In genomic region chr11:106387791-106388216, GRCm38 (mm10) we compare ENCODE assay signal across 8 mouse cellular contexts. TPM values are rescaled to one million over a fixed set of nuclear protein-coding genes. Genes with fewer than 3 reads are reported as not detected.
DNase-seq lines count a peak whose midpoint lies in the region; ATAC-seq lines count a peak whose summit lies in the region.

Gene Icam2, minus strand, starts transcription at chr11:106388075.

- no peaks in the 10 kb centered on the region for H3K27me3 ChIP-seq in kidney, embryonic 14.5 days (ENCODE audit: control insufficient read depth, insufficient read depth, low read length)
- H3K27me3 ChIP-seq in embryonic facial prominence, embryonic 12.5 days = no peaks in the 10 kb centered on the region
- no peaks in the 10 kb centered on the region for H3K27me3 ChIP-seq in hindbrain, embryonic 13.5 days
- no peaks in the 10 kb centered on the region for H3K27me3 ChIP-seq in stomach, embryonic 16.5 days (ENCODE audit: control insufficient read depth, insufficient read depth, low read length)

- no peaks in the 10 kb centered on the region for H3K9me3 ChIP-seq in kidney, embryonic 14.5 days (ENCODE audit: control insufficient read depth, low read length)
- H3K9me3 ChIP-seq in embryonic facial prominence, embryonic 12.5 days = no peaks in the 10 kb centered on the region
- no peaks in the 10 kb centered on the region for H3K9me3 ChIP-seq in hindbrain, embryonic 13.5 days
- H3K9me3 ChIP-seq in stomach, embryonic 16.5 days (replicated peaks; ENCODE audit: control insufficient read depth, low read length) = no peaks in the 10 kb centered on the region

- H3K4me3 ChIP-seq in kidney, embryonic 14.5 days (ENCODE audit: low read length) = no peak within 1 kb of the TSS
- H3K4me3 ChIP-seq in embryonic facial prominence, embryonic 12.5 days = no peak within 1 kb of the TSS
- no peak within 1 kb of the TSS for H3K4me3 ChIP-seq in hindbrain, embryonic 13.5 days
- no peak within 1 kb of the TSS for H3K4me3 ChIP-seq in stomach, embryonic 16.5 days (replicated peaks; ENCODE audit: low read length)

- no peak within 1 kb of the TSS; the same call in 1 of the 2 replicates for H3K27ac ChIP-seq in kidney, embryonic 14.5 days (ENCODE audit: low read depth, low read length)
- no peak within 1 kb of the TSS for H3K27ac ChIP-seq in embryonic facial prominence, embryonic 12.5 days
- no peak within 1 kb of the TSS for H3K27ac ChIP-seq in hindbrain, embryonic 13.5 days
- H3K27ac ChIP-seq in stomach, embryonic 16.5 days (ENCODE audit: low read length) = peak within 1 kb of the TSS; percentile 4; the same call in 1 of the 2 replicates

- no peak within 1 kb of the TSS for H3K4me2 ChIP-seq in kidney, embryonic 14.5 days (replicated peaks; ENCODE audit: low read depth, low read length)
- no peak within 1 kb of the TSS for H3K4me2 ChIP-seq in embryonic facial prominence, embryonic 12.5 days (replicated peaks)
- no peak within 1 kb of the TSS for H3K4me2 ChIP-seq in hindbrain, embryonic 13.5 days
- H3K4me2 ChIP-seq in stomach, embryonic 16.5 days (ENCODE audit: low read depth, low read length) = no peak within 1 kb of the TSS

- peaks cover 8% of the 10 kb centered on the region; the same call in 1 of the 2 replicates for H3K4me1 ChIP-seq in kidney, embryonic 14.5 days (ENCODE audit: control insufficient read depth, insufficient read depth, low read length)
- H3K4me1 ChIP-seq in embryonic facial prominence, embryonic 12.5 days = peaks cover 10% of the 10 kb centered on the region; the same call in 1 of the 2 replicates
- no peaks in the 10 kb centered on the region for H3K4me1 ChIP-seq in hindbrain, embryonic 13.5 days (replicated peaks)
- H3K4me1 ChIP-seq in stomach, embryonic 16.5 days (ENCODE audit: control insufficient read depth, insufficient read depth, low read length) = no peaks in the 10 kb centered on the region; the same call in 1 of the 2 replicates

- 75% methylated on average over 6 of the region's 6 CpGs for WGBS in kidney, embryonic 14.5 days
- WGBS in embryonic facial prominence, embryonic 12.5 days = 61% methylated on average over 6 of the region's 6 CpGs
- WGBS in hindbrain, embryonic 13.5 days = 79% methylated on average over 6 of the region's 6 CpGs
- WGBS in stomach, embryonic 16.5 days = 64% methylated on average over 6 of the region's 6 CpGs

- H3K9ac ChIP-seq in kidney, embryonic 14.5 days (ENCODE audit: low read depth, low read length) = no peak within 1 kb of the TSS
- no peak within 1 kb of the TSS for H3K9ac ChIP-seq in embryonic facial prominence, embryonic 12.5 days
- no peak within 1 kb of the TSS for H3K9ac ChIP-seq in hindbrain, embryonic 13.5 days
- H3K9ac ChIP-seq in stomach, embryonic 16.5 days (ENCODE audit: low read length) = no peak within 1 kb of the TSS

- H3K36me3 ChIP-seq in kidney, embryonic 14.5 days (ENCODE audit: control insufficient read depth, insufficient read depth, low read length) = no peaks in the 10 kb centered on the region
- H3K36me3 ChIP-seq in embryonic facial prominence, embryonic 12.5 days = no peaks in the 10 kb centered on the region
- no peaks in the 10 kb centered on the region for H3K36me3 ChIP-seq in hindbrain, embryonic 13.5 days
- no peaks in the 10 kb centered on the region for H3K36me3 ChIP-seq in stomach, embryonic 16.5 days (ENCODE audit: control insufficient read depth, insufficient read depth, low read length)

- ATAC-seq in kidney, embryonic 14.5 days (ENCODE audit: low FRiP score, low TSS enrichment) = no peak
- no peak for ATAC-seq in embryonic facial prominence, embryonic 12.5 days (ENCODE audit: insufficient number of reproducible peaks, insufficient read depth, low FRiP score, low TSS enrichment)
- no peak for ATAC-seq in hindbrain, embryonic 13.5 days (ENCODE audit: low FRiP score)
- ATAC-seq in stomach, embryonic 16.5 days (ENCODE audit: insufficient read depth, low FRiP score) = no peak

- DNase-seq in kidney, adult 11 months = no peak
- DNase-seq in lung, postnatal 36 days = peak; percentile 65
- no peak for DNase-seq in frontal cortex, postnatal 14 days (ENCODE audit: low spot score in 2 of 2)
- no peak for DNase-seq in cerebellum, adult 9-10 months

RNA-seq across cellular contexts. Expression of gene Icam2, which starts in this region (rescaled TPM):
- polyA plus RNA-seq in kidney, embryonic 14.5 days (2014; fragmentation: Nextera tagmentation; extraction: Ambion mirVana) = 65.4 and 76.2 TPM in 2 replicates
- polyA plus RNA-seq in embryonic facial prominence, embryonic 12.5 days (2016; fragmentation: Nextera tagmentation; extraction: Ambion mirVana) = 23.9 and 29.8 TPM in 2 replicates
- polyA plus RNA-seq in hindbrain, embryonic 13.5 days (2015; fragmentation: Nextera tagmentation; extraction: Ambion mirVana) = 12.8 and 13.8 TPM in 2 replicates
- polyA plus RNA-seq in stomach, embryonic 16.5 days (2015; fragmentation: Nextera tagmentation; extraction: Ambion mirVana) = 39.5 and 40.6 TPM in 2 replicates
